Mouse (Mus musculus) testis, adult 2 months (tissue): ENCODE measurements at regions not wholly inside any gene's neighbourhood (a gene's known extent, or its start where the extent isn't known, plus 50 kb on each side); places are given as distances from the start of the nearest gene placed in this dataset.

Experiments used
- CTCF ChIP-seq: fragments of 200-500 bp; IDR thresholded peaks from 2 replicates; pipeline ENCODE4 v1.5.1; 2012; ENCODE audit warnings: low read depth, mild to moderate bottlenecking, inconsistent platforms, low read length, moderate library complexity; ENCODE audit not compliant: control insufficient read depth, insufficient read depth, insufficient replicate concordance
- POLR2A ChIP-seq: fragments of 200-500 bp; IDR thresholded peaks from 2 replicates; pipeline ENCODE4 v1.6.1; 2012; ENCODE audit warnings: low read depth, mild to moderate bottlenecking, inconsistent platforms, low read length, moderate library complexity; ENCODE audit not compliant: control insufficient read depth

- TF ChIP-seq CTCF: no peak
- no peak for TF ChIP-seq POLR2A
These were observed 102.1 kb upstream of the Ghitm start for GRCm38 (mm10) chr14:37237191-37237590.
